Mouse (Mus musculus): ENCODE data around the gene Afap1. TPM values are rescaled to one million over a fixed set of nuclear protein-coding genes. Genes with fewer than 3 reads are reported as not detected.

Gene Afap1
- total RNA-seq, 2 experiments from 2014 or later = 21.1 to 25.9 TPM

GRCm38 (mm10) chr5:35973800-35974199, 80.7 kb downstream of the Afap1 start:
- peak; percentile 83 to 88 for DNase-seq

- DNase-seq = no peak
These were observed 81.1 kb downstream of the Afap1 start for GRCm38 (mm10) chr5:35974265-35974664.

- DNase-seq = peak; percentile 82 to 90
These were observed 82.6 kb downstream of the Afap1 start for GRCm38 (mm10) chr5:35975681-35976080.

- no peak for DNase-seq
These were observed 87.4 kb downstream of the Afap1 start for GRCm38 (mm10) chr5:35980542-35980941.

GRCm38 (mm10) chr5:35981341-35981740, 88.2 kb downstream of the Afap1 start:
- DNase-seq = no peak

GRCm38 (mm10) chr5:35981976-35982375, 88.9 kb downstream of the Afap1 start:
- peak; percentile 83 to 84 for DNase-seq

GRCm38 (mm10) chr5:35985611-35986010, 92.5 kb downstream of the Afap1 start:
- DNase-seq = no peak

GRCm38 (mm10) chr5:35988085-35988484, 95.0 kb downstream of the Afap1 start:
- no peak for DNase-seq

- no peak for DNase-seq
These were observed 96.4 kb downstream of the Afap1 start for GRCm38 (mm10) chr5:35989506-35989905.

GRCm38 (mm10) chr5:35989986-35990735, 97.0 kb downstream of the Afap1 start:
- DNase-seq = no peak

GRCm38 (mm10) chr5:36003797-36004196, 110.7 kb downstream of the Afap1 start:
- no peak for DNase-seq

- no peak for DNase-seq
These were observed 113.0 kb downstream of the Afap1 start for GRCm38 (mm10) chr5:36006106-36006505.

GRCm38 (mm10) chr5:36006586-36006985, 113.5 kb downstream of the Afap1 start:
- peak in 1 of 2 experiments; percentile 11 for DNase-seq

GRCm38 (mm10) chr5:36007649-36008048, 114.5 kb downstream of the Afap1 start:
- DNase-seq = no peak

- DNase-seq = no peak
These were observed 116.3 kb downstream of the Afap1 start for GRCm38 (mm10) chr5:36009405-36009804.

- DNase-seq = no peak
These were observed 125.2 kb downstream of the Afap1 start for GRCm38 (mm10) chr5:36018366-36018765.

- no peak for DNase-seq
These were observed 128.0 kb downstream of the Afap1 start for GRCm38 (mm10) chr5:36021091-36021490.

GRCm38 (mm10) chr5:36022361-36022760, 129.2 kb downstream of the Afap1 start:
- no peak for DNase-seq

- no peak for DNase-seq
These were observed 131.0 kb downstream of the Afap1 start for GRCm38 (mm10) chr5:36024003-36024685.

- no peak for DNase-seq
These were observed 132.0 kb downstream of the Afap1 start for GRCm38 (mm10) chr5:36025076-36025475.

GRCm38 (mm10) chr5:36033531-36034426, 140.7 kb downstream of the Afap1 start:
- peak; percentile 38 to 48 for DNase-seq

GRCm38 (mm10) chr5:36039596-36039995, 146.5 kb downstream of the Afap1 start:
- DNase-seq = no peak
